Mouse (Mus musculus) neutrophil, adult 5-6 weeks (primary cell): ENCODE measurements around the gene Otop3. TPM values are rescaled to one million over a fixed set of nuclear protein-coding genes. Genes with fewer than 3 reads are reported as not detected.
A peak's percentile ranks its signal among the peaks of the same experiment; 100 is the strongest.

Source experiments
- ATAC-seq: fragments of 151-379, 151-347 bp; 2 replicates; pipeline ENCODE4 v1.8.0; 2017; ENCODE audit warnings: mild to moderate bottlenecking, moderate TSS enrichment; ENCODE audit not compliant: insufficient number of reproducible peaks, poor library complexity, low FRiP score, severe bottlenecking; ENCODE audit errors: extremely low read depth
- total RNA-seq: library from RNA; stranded (forward); fragments of 200-1000 nt; gene quantifications from 2 replicates; pipeline ENCODE4 v1.2.3, GENCODE M21; 2017

Otop3 gene
- total RNA-seq, 1 experiment from 2014 or later = not detected

GRCm38 (mm10) chr11:115358468-115358867 is 23.9 kb downstream of the Otop3 start:
- no peak for ATAC-seq

GRCm38 (mm10) chr11:115359293-115359692 is 24.8 kb downstream of the Otop3 start:
- no peak for ATAC-seq

DNA sequence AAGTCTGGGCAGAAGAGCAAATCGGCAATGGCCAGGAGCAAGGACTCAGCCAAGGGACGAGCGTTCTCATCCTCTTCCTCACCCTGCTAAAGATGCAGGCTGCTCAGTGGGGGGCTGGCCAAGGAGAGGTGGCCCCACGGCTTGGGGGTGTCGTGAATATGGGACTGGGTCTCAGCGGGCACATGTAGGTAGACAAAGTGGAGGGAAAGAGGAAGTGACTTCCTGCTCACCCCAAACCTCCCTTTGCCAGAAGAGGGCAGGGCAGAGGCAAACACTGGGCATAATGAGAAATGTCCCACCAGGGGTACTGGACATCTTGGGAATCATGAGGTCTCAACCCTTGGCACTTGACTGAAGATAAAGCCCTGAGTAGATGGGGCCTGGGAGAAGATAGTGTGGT is 25.2 kb downstream of the Otop3 start:
- ATAC-seq = no peak

DNA sequence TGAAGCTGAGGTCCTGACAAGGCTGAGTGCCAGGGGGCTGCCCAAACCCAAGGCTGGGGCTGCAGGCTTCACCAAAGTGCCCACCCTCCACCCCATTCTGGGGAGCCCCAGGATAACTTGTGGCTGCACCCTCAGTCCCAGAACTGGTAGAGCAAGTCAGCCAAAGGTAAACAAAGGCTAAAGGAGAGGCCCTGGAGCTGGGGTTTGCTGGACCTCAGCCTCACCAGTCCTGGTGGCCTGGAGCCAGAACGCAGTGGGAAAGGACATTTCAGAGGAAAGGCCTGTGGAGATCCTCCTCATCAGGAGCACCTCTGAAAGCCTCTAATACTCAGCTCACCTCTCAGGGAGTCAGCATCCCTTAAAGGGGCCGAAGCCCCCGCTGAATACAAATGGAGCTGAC is 29.6 kb downstream of the Otop3 start:
- no peak for ATAC-seq

DNA sequence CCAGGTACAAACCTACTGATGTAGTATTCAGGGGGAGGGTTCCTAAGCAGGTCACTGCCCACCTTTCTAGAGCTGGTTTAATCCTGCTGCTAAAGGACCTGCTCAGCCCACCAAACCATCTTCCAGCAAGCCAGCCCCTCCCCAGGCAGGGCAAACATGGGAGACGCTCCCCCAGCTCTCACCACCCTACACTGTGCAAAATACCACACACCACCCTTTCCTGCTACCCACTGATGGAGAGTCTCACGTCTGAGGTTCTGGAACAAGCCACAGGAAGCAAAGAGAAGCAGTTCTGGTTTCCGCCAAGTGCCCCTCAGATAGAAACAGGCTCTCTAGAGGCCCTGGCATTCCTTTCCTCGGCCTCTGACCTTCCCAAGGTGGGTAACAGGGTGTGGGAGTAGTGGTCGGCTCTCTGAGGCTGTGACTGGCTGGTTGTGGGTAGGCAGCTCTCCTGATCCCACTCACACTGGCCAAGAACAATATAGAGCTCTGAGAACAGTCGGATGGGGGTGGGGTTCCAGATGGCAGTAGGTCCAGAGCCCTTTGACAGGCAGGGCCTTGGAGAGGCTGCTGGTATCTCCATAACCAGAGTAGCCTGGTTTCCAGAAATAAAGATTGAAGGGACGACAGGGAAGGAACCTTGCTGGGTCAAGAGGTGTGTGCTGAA is 31.6 kb downstream of the Otop3 start:
- ATAC-seq = no peak

- no peak for ATAC-seq
Observed at GRCm38 (mm10) chr11:115366706-115367394, 32.3 kb downstream of the Otop3 start.

DNA sequence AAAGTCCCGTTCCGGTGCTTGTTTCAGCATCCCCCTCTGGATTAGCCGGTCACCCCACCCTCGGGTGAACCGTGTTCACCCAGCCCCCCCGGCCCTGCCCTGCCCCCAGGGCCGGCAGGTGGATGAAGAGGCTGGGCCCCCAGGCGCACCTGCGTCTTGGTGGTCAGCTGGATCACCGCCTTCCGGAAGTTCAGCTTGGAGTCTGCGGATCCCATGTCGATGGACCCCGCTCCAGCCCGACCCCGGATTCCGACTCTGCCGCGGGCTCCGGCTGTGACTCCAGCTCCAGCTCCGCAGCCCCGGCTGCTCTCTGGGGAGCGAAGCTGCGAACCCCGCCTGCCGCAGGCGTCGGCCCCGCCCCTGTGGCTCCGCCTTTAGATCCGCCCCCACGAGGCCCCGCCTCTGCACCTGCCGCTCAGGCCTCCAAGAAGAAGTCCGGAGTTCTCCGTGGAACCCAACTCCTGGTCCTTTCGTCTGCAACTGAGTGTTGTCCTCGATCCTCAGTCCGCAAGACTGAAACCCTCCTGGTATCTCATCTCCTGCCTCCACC is 32.9 kb downstream of the Otop3 start, which contains the start of gene Hid1:
Gene Hid1, minus strand, starts transcription at position 362 of the 550 bp plus-strand sequence.
- ATAC-seq = peak; percentile 42

- no peak for ATAC-seq
Observed at GRCm38 (mm10) chr11:115370368-115370767, 35.8 kb downstream of the Otop3 start.

- ATAC-seq = no peak
Observed at GRCm38 (mm10) chr11:115371354-115371753, 36.8 kb downstream of the Otop3 start.

- ATAC-seq = no peak
Observed at GRCm38 (mm10) chr11:115372015-115372414, 37.5 kb downstream of the Otop3 start.

GRCm38 (mm10) chr11:115372737-115373136 is 38.2 kb downstream of the Otop3 start:
- ATAC-seq = no peak

GRCm38 (mm10) chr11:115373805-115374694 is 39.5 kb downstream of the Otop3 start:
- no peak for ATAC-seq

GRCm38 (mm10) chr11:115374695-115375425 is 40.3 kb downstream of the Otop3 start:
- ATAC-seq = no peak

DNA sequence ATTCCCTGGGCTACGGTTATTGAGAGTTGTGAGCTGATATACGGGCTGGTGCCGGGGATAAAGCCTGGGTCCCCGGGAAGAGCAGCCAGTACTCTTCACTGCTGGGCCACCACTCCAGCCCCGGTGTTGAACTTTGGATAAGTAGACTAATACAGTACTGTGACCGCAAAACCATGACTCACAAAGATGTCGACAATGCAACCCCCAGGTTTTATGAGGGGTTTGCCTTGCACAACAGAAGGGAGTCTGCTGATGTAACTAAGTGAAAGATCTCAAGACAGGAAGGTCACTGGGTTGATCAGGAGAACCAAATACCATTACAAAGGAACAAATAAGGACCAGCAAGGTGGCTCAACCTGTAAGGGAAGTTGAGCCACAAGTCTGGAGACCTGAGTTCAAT is 42.2 kb downstream of the Otop3 start:
- no peak for ATAC-seq

GRCm38 (mm10) chr11:115377254-115377653 is 42.7 kb downstream of the Otop3 start:
- ATAC-seq = no peak

DNA sequence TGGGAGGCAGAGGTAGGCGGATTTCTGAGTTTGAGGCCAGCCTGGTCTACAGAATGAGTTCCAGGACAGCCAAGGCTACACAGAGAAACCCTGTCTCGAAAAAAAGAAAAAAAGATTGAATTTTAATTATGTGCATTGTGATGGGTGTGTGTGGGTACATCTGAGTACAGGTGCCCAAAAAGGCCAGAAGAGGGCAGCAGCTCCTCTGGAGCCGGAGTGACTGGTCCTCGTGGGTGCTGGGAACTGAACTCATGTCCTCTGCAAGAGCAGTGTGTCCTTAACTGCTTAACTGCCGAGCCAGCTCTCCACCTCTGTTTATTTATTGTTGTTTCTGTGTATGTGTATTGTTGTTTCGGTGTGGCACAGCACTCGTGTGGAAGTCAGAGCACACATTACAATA is 43.3 kb downstream of the Otop3 start:
- ATAC-seq = no peak

DNA sequence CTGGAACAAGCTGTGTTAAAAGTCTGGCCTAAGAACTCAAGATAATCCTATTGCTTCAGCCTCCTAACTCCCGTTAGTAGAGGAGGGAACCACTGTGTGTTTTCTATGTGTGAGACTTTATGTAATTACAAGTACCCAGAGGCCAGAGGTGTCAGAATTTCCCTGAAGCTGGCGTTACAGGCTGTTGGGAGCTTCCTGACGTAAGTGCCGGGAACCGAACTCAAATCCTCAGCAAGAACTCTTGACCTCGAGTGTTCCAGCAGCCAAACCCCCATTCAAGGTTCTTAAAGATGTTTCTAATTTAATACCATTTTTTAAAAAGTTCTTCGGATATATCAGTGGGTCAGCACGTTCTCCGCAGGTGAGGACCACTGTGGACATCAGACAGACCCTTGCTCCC is 46.7 kb downstream of the Otop3 start:
- no peak for ATAC-seq

DNA sequence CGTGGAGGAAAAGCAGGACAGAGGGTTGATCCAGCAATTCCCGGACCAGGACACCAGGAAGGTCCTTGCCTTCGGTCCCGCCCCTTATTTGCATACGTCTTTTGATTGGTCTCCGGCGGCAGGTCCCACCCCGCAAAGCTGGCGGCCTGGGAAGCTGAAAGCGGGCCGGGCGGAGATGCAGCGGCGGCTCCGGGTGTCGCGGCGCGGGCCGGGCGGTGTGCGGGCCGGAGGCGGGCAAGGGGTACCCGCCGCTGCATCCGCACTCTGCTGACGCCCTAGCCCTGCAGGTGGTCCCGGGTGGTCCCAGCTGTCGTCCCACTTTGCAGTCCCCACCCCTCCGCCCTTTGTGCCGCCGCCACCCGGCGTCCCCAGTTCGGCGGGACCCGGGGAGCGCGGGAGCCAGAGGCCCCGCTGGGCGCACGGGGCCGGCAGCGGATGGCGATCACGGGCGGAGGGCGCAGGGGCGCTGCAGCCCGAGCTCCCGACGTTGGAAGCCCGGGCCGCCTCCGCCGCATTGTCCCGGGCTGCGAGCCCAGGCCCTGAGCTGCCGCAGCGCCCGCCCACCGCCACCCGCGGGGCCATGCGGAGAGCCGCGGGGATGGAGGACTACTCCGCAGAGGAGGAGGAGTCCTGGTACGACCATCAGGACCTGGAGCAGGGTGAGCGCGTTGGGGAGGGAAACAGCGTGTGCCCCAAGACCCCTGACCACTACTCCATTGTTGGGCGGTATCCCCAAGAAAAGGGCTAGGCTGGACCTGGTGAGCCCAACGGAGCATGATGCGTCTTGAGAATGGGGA is 47.4 kb downstream of the Otop3 start, which contains the start of gene Cdr2l:
Gene Cdr2l, plus strand, starts transcription at position 174 of the 797 bp plus-strand sequence.
- ATAC-seq = no peak
